Mouse (Mus musculus): ENCODE measurements around the gene Camta1.

Gene Camta1

GRCm38 (mm10) chr4:151211992-151212391 is 649.7 kb downstream of the Camta1 start:
- no peak for DNase-seq (ENCODE audit: low read depth, low spot score)

GRCm38 (mm10) chr4:151207566-151207965 is 654.1 kb downstream of the Camta1 start:
- DNase-seq (ENCODE audit: low read depth, low spot score), result no peak

- no peak for DNase-seq (ENCODE audit: low read depth, low spot score)
Observed at GRCm38 (mm10) chr4:151202891-151203290, 658.8 kb downstream of the Camta1 start.

- no peak for DNase-seq (ENCODE audit: low read depth, low spot score)
Observed at GRCm38 (mm10) chr4:151200316-151200715, 661.4 kb downstream of the Camta1 start.

GRCm38 (mm10) chr4:151195126-151195525 is 666.5 kb downstream of the Camta1 start:
- no peak for DNase-seq (ENCODE audit: low read depth, low spot score)

- DNase-seq (ENCODE audit: low read depth, low spot score), result no peak
Observed at GRCm38 (mm10) chr4:151194715-151195097, 667.0 kb downstream of the Camta1 start.

- no peak for DNase-seq (ENCODE audit: low read depth, low spot score)
Observed at GRCm38 (mm10) chr4:151194030-151194714, 667.5 kb downstream of the Camta1 start.

- no peak for DNase-seq (ENCODE audit: low read depth, low spot score)
Observed at GRCm38 (mm10) chr4:151186447-151186846, 675.2 kb downstream of the Camta1 start.

- DNase-seq (ENCODE audit: low read depth, low spot score), result no peak
Observed at GRCm38 (mm10) chr4:151185750-151186149, 675.9 kb downstream of the Camta1 start.

- DNase-seq (ENCODE audit: low read depth, low spot score), result no peak
Observed at GRCm38 (mm10) chr4:151180394-151180902, 681.2 kb downstream of the Camta1 start.

- no peak for DNase-seq (ENCODE audit: low read depth, low spot score)
Observed at GRCm38 (mm10) chr4:151179639-151180038, 682.0 kb downstream of the Camta1 start.

- no peak for DNase-seq (ENCODE audit: low read depth, low spot score)
Observed at GRCm38 (mm10) chr4:151178970-151179378, 682.7 kb downstream of the Camta1 start.

GRCm38 (mm10) chr4:151172526-151172925 is 689.1 kb downstream of the Camta1 start:
- no peak for DNase-seq (ENCODE audit: low read depth, low spot score)

GRCm38 (mm10) chr4:151171117-151171516 is 690.6 kb downstream of the Camta1 start:
- no peak for DNase-seq (ENCODE audit: low read depth, low spot score)

GRCm38 (mm10) chr4:151170658-151171057 is 691.0 kb downstream of the Camta1 start:
- no peak for DNase-seq (ENCODE audit: low read depth, low spot score)

- DNase-seq (ENCODE audit: low read depth, low spot score), result no peak
Observed at GRCm38 (mm10) chr4:151166969-151167368, 694.7 kb downstream of the Camta1 start.

GRCm38 (mm10) chr4:151165539-151165938 is 696.1 kb downstream of the Camta1 start:
- DNase-seq (ENCODE audit: low read depth, low spot score), result no peak

- DNase-seq (ENCODE audit: low read depth, low spot score), result no peak
Observed at GRCm38 (mm10) chr4:151164309-151164708, 697.4 kb downstream of the Camta1 start.

GRCm38 (mm10) chr4:151161869-151162268 is 699.8 kb downstream of the Camta1 start:
- no peak for DNase-seq (ENCODE audit: low read depth, low spot score)

- DNase-seq (ENCODE audit: low read depth, low spot score), result no peak
Observed at GRCm38 (mm10) chr4:151160932-151161331, 700.7 kb downstream of the Camta1 start.

GRCm38 (mm10) chr4:151160476-151160875 is 701.2 kb downstream of the Camta1 start:
- no peak for DNase-seq (ENCODE audit: low read depth, low spot score)

- peak; percentile 16 for DNase-seq (ENCODE audit: low read depth, low spot score)
Observed at GRCm38 (mm10) chr4:151158250-151158649, 703.4 kb downstream of the Camta1 start.

- peak; percentile 40 for DNase-seq (ENCODE audit: low read depth, low spot score)
Observed at GRCm38 (mm10) chr4:151156904-151157303, 704.8 kb downstream of the Camta1 start.

- no peak for DNase-seq (ENCODE audit: low read depth, low spot score)
Observed at GRCm38 (mm10) chr4:151155587-151155986, 706.1 kb downstream of the Camta1 start.
